In genomic region chr9:63222161-63222560, GRCm38 (mm10) we compare ENCODE assay signal across 20 mouse cellular contexts.
DNase-seq lines count a peak whose midpoint lies in the region; ATAC-seq lines count a peak whose summit lies in the region.
"Had no signal": no experiment of that assay in that cellular context is flagged by ENCODE, and none has a peak within 500 bp of the region (broad histone marks: within the 10 kb centered on the region; RNA-seq: fewer than 3 reads in every experiment).

No protein-coding gene starts in this region.

- H3K27me3 ChIP-seq in midbrain, embryonic 11.5 days (ENCODE audit: control insufficient read depth, insufficient read depth, low read length): no peaks in the 10 kb centered on the region
- no peaks in the 10 kb centered on the region for H3K27me3 ChIP-seq in midbrain, embryonic 10.5 days (ENCODE audit: low read depth, poor library complexity, severe bottlenecking)
- H3K27me3 ChIP-seq: embryonic facial prominence, embryonic 12.5 days; forebrain, embryonic 13.5 days; heart, embryonic 12.5 days; hindbrain, embryonic 12.5 days; Patski had no signal

- ATAC-seq in midbrain, embryonic 11.5 days (ENCODE audit: low FRiP score): no peak
- no peak for ATAC-seq in monocyte, adult 5-6 weeks (replicated peaks; ENCODE audit: insufficient number of reproducible peaks, low FRiP score, low TSS enrichment, poor library complexity, severe bottlenecking)
- ATAC-seq: activated CD4-positive, CD25-positive, alpha-beta regulatory T cell, adult 4 months; forebrain, embryonic 13.5 days; forebrain, postnatal 0 days; hindbrain, postnatal 0 days; Patski had no signal

- H3K4me1 ChIP-seq in midbrain, embryonic 11.5 days (ENCODE audit: control insufficient read depth, insufficient read depth, low read length): no peaks in the 10 kb centered on the region; the same call in 1 of the 2 replicates
- 0 out of 2 replicates have a peak, but pooled peaks cover 2% of the 10 kb centered on the region for H3K4me1 ChIP-seq in midbrain, embryonic 10.5 days
- H3K4me1 ChIP-seq: embryonic facial prominence, embryonic 12.5 days; heart, embryonic 12.5 days had no signal

- H3K4me3 ChIP-seq in midbrain, embryonic 11.5 days (ENCODE audit: low read depth, low read length): no peak overlapping the region
- no peak overlapping the region for H3K4me3 ChIP-seq in midbrain, embryonic 10.5 days
- H3K4me3 ChIP-seq: embryonic facial prominence, embryonic 12.5 days; forebrain, embryonic 13.5 days; heart, embryonic 12.5 days; hindbrain, embryonic 12.5 days had no signal

- DNase-seq in midbrain, embryonic 11.5 days (ENCODE audit: low spot score, missing footprints): peak; percentile 6
- DNase-seq in midbrain, embryonic 10.5 days (ENCODE audit: low spot score): no peak
- peak; percentile 8 for DNase-seq in NIH3T3 (ENCODE audit: low read depth)
- DNase-seq in adrenal gland, adult 2 months: peak; percentile 88
- DNase-seq in adrenal gland, postnatal 25 days: peak; percentile 60
- no peak for DNase-seq in Muller cell, postnatal 12 days (ENCODE audit: inconsistent ontology term)
- no peak for DNase-seq in spleen, postnatal 36 days (ENCODE audit: low spot score in 2 of 2)
- DNase-seq: cerebellum, adult 11 months; cerebellum, adult 8-10 months; cerebellum, postnatal 25 days; forebrain, postnatal 0 days; gastrocnemius, postnatal 14 days had no signal

- no peak overlapping the region for H3K9ac ChIP-seq in midbrain, embryonic 11.5 days (ENCODE audit: low read length)
- H3K9ac ChIP-seq: embryonic facial prominence, embryonic 12.5 days; forebrain, embryonic 13.5 days; forebrain, postnatal 0 days; heart, embryonic 12.5 days; hindbrain, embryonic 12.5 days had no signal

- 88% methylated on average over 6 of the region's 6 CpGs for whole genome bisulfite sequencing in midbrain, embryonic 11.5 days
- WGBS in midbrain, embryonic 10.5 days: 90% methylated on average over 6 of the region's 6 CpGs

- no peak overlapping the region for H3K27ac ChIP-seq in midbrain, embryonic 11.5 days (ENCODE audit: low read depth, low read length)
- H3K27ac ChIP-seq in midbrain, embryonic 10.5 days (replicated peaks): no peak overlapping the region
- H3K27ac ChIP-seq: embryonic facial prominence, embryonic 12.5 days; forebrain, embryonic 13.5 days; hindbrain, embryonic 12.5 days; hindbrain, postnatal 0 days had no signal

- H3K4me2 ChIP-seq in midbrain, embryonic 11.5 days: no peak overlapping the region
- H3K4me2 ChIP-seq: embryonic facial prominence, embryonic 12.5 days; forebrain, embryonic 13.5 days; heart, embryonic 12.5 days; hindbrain, embryonic 12.5 days had no signal

- no peaks in the 10 kb centered on the region for H3K36me3 ChIP-seq in midbrain, embryonic 11.5 days (ENCODE audit: control insufficient read depth, insufficient read depth, low read length)
- H3K36me3 ChIP-seq in midbrain, embryonic 10.5 days: no peaks in the 10 kb centered on the region; the same call in 1 of the 2 replicates
- H3K36me3 ChIP-seq: embryonic facial prominence, embryonic 12.5 days; hindbrain, embryonic 12.5 days had no signal

- H3K9me3 ChIP-seq in midbrain, embryonic 11.5 days (ENCODE audit: control insufficient read depth, low read length): no peaks in the 10 kb centered on the region
- no peaks in the 10 kb centered on the region for H3K9me3 ChIP-seq in midbrain, embryonic 10.5 days (replicated peaks)
- H3K9me3 ChIP-seq: embryonic facial prominence, embryonic 12.5 days; forebrain, embryonic 13.5 days; heart, embryonic 12.5 days; hindbrain, embryonic 12.5 days had no signal

Comparison
In these comparisons a context has a peak if more than half of its experiments do, and no peak if none do; other contexts are left out.
1. DNase-seq: peak in midbrain, embryonic 11.5 days (single experiment), NIH3T3 (single experiment), adrenal gland, adult 2 months (single experiment) and adrenal gland, postnatal 25 days (single experiment); none in midbrain, embryonic 10.5 days (single experiment), Muller cell, postnatal 12 days (single experiment) and spleen, postnatal 36 days (0 of 2).